Mouse (Mus musculus): ENCODE data around the gene Elfn2.

Elfn2 gene

DNA sequence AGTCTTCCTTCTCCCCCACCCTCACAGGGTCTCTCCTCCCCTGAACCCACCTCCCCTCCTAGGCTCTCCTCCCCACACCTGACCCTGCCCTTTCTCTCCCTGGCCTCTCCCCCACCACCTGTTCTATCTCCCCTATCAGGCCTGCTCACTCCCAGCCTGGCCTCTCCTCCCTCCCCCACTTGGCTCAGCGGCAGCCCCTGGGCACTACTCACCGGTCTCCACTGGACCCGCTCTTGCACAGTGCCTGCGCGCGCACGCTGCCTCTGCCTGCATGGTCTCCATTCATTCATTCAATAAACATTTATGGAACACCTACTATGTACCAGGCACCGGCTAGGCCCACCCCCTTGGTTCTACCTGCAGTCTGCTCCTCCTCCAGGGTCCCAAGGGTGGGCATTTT, 37.3 kb downstream of the Elfn2 start:
- peak; percentile 60 to 63 for DNase-seq

GRCm38 (mm10) chr15:78680291-78680690, 38.3 kb downstream of the Elfn2 start:
- DNase-seq: no peak

GRCm38 (mm10) chr15:78677708-78678107, 40.9 kb downstream of the Elfn2 start:
- no peak for DNase-seq

- peak; percentile 76 to 82 for DNase-seq
Observed at GRCm38 (mm10) chr15:78677015-78677414, 41.6 kb downstream of the Elfn2 start.

DNA sequence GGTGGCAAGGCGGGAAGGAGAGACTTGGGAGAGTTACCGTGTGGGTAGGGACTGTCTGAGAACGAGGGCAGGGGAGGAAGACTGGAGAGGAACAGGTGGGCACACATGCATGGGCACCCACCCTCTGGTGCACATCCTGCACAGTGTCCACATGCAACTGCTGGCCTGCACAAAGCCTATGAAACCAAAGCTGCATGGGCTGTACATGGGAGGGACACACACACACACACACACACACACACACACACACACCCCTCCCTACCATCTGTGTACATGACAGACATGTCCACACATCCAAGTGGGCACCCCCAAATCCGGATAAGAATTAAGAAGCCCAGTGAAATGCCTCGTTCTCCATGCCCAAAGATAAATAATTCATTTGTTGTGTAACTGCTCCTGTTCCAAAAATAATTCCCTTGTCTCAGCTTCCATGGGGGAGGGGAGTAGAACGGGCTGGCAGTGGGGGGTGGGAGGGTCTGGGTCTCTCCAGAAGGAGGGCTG, 43.6 kb downstream of the Elfn2 start:
- DNase-seq: no peak

GRCm38 (mm10) chr15:78673436-78673835, 45.1 kb downstream of the Elfn2 start:
- DNase-seq: no peak

GRCm38 (mm10) chr15:78670341-78670740, 48.2 kb downstream of the Elfn2 start:
- DNase-seq: peak; percentile 75 to 83

- peak; percentile 69 to 73 for DNase-seq
Observed at GRCm38 (mm10) chr15:78669221-78669871, 49.2 kb downstream of the Elfn2 start.

DNA sequence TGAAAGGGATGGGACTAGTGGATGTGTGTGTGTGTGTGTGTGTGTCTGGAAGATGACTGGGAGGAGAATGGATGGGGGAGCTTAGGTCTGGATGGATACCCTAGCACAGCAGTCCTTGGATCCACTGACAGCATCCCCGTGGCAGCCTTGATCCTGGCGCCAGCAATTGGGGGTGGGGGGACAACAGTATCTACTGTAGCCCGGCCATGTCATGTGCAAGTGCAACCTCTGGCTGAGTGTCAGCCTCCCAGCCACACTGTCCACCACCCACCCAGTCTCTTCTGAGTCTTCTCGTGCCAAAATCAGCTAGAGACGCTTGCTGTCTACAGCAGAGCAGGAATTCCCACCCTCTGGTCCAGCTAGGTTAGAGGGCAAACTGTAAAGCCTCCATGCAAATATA, 54.3 kb downstream of the Elfn2 start:
- peak; percentile 63 to 73 for DNase-seq

- DNase-seq: peak; percentile 55 to 69
Observed at GRCm38 (mm10) chr15:78651169-78651568, 67.4 kb downstream of the Elfn2 start.

DNA sequence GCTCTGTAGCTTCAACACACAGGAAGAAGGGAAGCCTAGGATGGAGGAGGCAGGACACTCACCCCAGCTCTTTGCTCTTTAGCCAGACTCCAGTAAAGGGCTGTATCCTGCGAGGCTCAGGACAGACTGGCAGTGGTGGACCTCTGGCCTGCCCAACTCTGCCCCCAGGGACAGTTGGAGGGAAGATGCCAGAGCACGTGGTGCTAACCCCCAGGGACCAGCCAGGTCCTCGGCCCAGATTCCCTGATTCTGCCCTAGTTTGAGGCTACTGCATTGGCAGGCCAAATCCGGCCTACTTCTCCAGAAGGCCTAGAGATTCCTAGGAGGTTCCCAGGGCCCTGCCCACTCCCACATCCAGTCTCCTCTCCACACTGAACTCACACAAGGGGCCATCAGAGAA, 70.8 kb downstream of the Elfn2 start:
- no peak for DNase-seq

GRCm38 (mm10) chr15:78644606-78645005, 74.0 kb downstream of the Elfn2 start:
- DNase-seq: peak in 1 of 2 experiments; percentile 26

- DNase-seq: no peak
Observed at GRCm38 (mm10) chr15:78643633-78644032, 74.9 kb downstream of the Elfn2 start.

DNA sequence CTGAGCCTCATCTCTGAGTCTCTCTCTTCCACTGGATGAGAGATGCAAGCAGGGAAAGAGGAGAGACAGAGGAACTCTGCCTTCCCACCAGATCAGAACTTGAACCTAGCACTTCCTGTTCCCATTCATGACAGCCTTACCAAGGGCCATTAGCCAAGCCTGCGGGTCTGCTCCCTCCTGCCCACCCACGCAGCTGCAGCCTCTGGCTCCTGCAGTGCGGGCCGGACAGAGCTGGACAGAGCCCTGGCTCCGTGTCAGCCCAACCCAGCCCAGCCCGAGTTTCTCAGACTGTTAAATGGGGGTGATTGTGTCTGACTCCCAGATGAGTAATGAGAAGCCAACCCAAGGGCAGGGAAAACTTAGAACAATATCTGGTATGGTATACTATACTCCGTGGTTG, 83.3 kb downstream of the Elfn2 start:
- DNase-seq: peak in 1 of 2 experiments; percentile 56

- DNase-seq: peak; percentile 58 to 60
Observed at GRCm38 (mm10) chr15:78634095-78634737, 84.4 kb downstream of the Elfn2 start.

GRCm38 (mm10) chr15:78633413-78633812, 85.2 kb downstream of the Elfn2 start:
- no peak for DNase-seq

DNA sequence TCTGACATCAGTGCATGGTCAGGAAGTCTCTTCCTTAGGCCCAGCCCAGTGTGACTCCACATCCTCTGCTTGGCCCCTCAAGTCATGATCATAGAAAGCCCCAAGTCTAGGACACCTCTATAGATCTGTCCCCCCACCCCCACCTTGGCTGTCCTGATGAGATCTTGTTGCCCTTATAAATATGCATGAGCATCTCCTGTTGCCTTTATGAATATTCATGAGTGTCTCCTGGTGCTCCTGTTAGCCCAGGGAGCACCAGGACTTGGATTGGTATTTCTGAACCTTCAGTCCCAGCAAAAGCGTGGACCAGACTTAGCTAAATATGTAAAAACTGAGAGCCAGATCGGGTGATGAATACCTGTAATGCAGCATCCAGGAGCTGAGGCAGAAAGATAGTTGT, 86.2 kb downstream of the Elfn2 start:
- DNase-seq: no peak

- peak; percentile 66 to 71 for DNase-seq
Observed at GRCm38 (mm10) chr15:78626285-78626684, 92.3 kb downstream of the Elfn2 start.

- DNase-seq: no peak
Observed at GRCm38 (mm10) chr15:78624961-78625360, 93.6 kb downstream of the Elfn2 start.

DNA sequence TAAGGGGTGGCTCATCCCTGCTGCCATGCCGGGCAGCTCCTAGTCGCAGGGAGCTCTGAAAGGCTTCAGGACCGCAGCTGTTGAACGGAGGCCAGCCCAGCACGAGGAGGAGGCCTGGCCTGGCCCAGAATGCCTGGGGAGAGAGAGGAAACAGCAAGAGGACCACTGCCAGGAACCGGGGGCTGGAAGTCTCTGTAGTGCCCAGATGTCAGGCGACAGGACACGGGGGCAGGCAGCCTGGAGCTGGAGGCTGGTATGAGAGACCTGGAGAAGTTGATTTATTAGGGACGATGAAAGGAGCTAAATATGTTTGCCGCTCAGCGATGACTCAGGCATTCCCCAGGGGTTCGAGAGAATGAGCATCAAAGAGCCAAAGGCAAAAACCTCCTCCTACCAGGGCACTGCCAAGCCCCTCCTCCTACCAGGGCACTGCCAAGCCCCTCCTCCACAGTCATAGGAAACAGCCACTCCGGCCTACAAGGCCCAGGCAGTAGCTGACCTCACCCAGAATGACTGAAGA, 94.1 kb downstream of the Elfn2 start:
- DNase-seq: peak; percentile 77 to 86

DNA sequence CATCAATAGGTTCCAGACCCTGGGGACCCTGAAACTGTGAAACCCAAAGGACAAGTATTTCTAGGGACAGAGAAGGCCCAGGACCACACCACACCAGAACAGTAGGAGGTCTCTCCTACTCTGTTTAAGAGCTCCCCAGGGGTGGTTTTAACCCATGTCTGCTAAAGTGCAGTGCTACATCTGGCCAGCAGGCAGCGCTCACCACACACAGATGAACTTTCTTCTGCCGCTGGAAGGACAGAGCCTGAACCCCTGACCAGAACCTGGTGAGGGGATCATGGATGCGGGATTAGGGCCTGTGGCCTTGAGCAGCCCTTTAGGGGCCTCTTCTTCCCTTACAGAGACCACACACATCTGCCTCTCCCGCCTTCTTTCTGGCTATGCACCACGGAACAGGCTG, 95.1 kb downstream of the Elfn2 start:
- DNase-seq: peak; percentile 85 to 86
